Mouse (Mus musculus) Patski (cell line): ENCODE measurements at regions not wholly inside any gene's neighbourhood (a gene's known extent, or its start where the extent isn't known, plus 50 kb on each side); places are given as distances from the start of the nearest gene placed in this dataset.
A peak's percentile ranks its signal among the peaks of the same experiment; 100 is the strongest.

Experiments used
- ATAC-seq: fragments of 100-300 bp; one replicate; pipeline ENCODE4 v1.8.0; 2021
- CTCF ChIA-PET: fragments of 350-600 bp; sonication (Branson Sonifier 250); formaldehyde crosslinking; loops from one replicate; lab custom pipeline; 2022; ENCODE audit warnings: inconsistent platforms; lab: Charles Lee
- POLR2A ChIA-PET: fragments of 350-600 bp; sonication (Branson Sonifier 250); formaldehyde crosslinking; loops from one replicate; lab custom pipeline; 2022; ENCODE audit warnings: antibody characterized with exemption, inconsistent platforms; lab: Charles Lee
- DNase-seq: peaks from one replicate; pipeline ENCODE4 v3.0.0-alpha.2; 2011; ENCODE audit warnings: low read depth, low spot score
- H3K27me3 ChIP-seq: fragments of 371-371 bp; one replicate; pipeline ENCODE4 v1.5.1; 2021
- CTCF ChIP-seq: fragments of 100-300 bp; IDR thresholded peaks from one replicate; pipeline ENCODE4 v1.5.1; 2021
- in situ Hi-C: fragments of 300-500 bp; cut with MboI; formaldehyde crosslinking; loops from 3 replicates; pipeline ENCODE4 v1.11.1; 2018; ENCODE audit warnings: low pct_unique_long_range_greater_than_20kb, mixed read lengths

DNA sequence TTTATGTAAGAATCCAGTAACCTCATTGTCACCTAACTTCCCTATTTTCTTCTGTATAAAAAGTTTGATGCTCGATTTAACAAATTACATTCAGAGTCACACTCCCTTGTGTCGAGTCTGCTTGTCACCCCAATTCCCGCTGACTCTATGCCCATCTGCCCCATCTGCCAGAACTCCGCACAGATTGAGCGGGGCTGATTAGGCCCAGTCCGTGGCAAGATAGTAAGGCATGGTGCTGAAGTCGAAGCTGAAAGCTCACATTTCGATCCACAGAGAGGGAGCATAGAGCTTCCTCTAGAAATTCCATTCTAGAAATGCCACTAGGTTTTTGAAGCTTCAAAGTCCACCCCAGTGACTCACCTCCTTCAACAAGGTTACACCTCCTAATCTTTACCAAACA is 210.7 kb upstream of the Akirin2 start:
- H3K27me3 ChIP-seq: no peaks in the 10 kb centered on the region
- DNase-seq (no peak), ATAC-seq (no peak)
- TF ChIP-seq CTCF: no peak
- in situ Hi-C loops: no loop called here
- ChIA-PET POLR2A (interaction anchor here (1.3 kb wide), 1 partner anchor 10 kb away, joined by 5 read pairs; no protein-coding TSS in a partner anchor), CTCF (no interaction called here)

DNA sequence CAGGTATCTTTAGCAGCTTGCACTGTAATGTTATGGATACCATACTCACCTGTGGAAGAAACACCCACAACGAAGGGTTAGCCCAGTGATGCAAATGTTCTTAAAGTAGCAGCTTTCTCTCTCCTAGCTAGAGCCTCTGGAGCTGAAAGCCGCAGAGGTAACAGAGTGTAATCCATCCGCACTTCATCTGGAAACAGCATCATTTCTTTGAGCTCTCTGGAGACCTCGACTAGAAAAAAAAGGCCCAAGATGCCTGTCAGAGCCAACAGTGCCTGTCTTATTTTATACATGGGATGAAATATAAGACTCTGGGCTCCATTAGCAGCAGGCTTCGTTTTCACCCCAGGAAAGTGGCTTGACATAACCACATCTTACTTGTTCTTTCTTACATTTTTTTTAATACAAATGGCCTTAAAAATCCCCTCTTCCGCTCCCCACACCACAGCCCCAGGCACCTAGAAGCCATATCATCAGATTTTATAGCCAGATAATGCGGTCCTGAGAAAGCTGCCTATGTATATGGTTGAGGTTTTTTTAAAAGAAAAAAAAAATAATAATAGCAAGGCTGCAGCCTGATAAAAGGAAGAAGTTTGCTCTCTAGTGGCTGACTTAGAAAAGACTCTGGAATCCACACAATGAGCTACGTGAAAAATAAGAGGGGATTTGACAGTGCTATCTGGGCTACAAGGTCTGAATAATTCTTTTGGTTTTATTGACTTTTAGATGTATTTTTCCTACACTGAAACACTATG is 179.3 kb upstream of the Akirin2 start:
- H3K27me3 ChIP-seq: no peaks in the 10 kb centered on the region
- ChIA-PET CTCF (interaction anchor here (1.4 kb wide), 1 partner anchor 152 kb away, joined by 3 read pairs; no protein-coding TSS in a partner anchor), POLR2A (no interaction called here)
- no peak for TF ChIP-seq CTCF
- in situ Hi-C loops: no loop called here
- no peak for DNase-seq
- ATAC-seq: no peak

- no peak for DNase-seq
- in situ Hi-C loops: no loop called here
- no peak for TF ChIP-seq CTCF
- CTCF ChIA-PET: no interaction called here
- no peaks in the 10 kb centered on the region for H3K27me3 ChIP-seq
- POLR2A ChIA-PET: no interaction called here
- ATAC-seq: no peak
Measured at GRCm38 (mm10) chr4:34386338-34386967, 164.3 kb upstream of the Akirin2 start.

DNA sequence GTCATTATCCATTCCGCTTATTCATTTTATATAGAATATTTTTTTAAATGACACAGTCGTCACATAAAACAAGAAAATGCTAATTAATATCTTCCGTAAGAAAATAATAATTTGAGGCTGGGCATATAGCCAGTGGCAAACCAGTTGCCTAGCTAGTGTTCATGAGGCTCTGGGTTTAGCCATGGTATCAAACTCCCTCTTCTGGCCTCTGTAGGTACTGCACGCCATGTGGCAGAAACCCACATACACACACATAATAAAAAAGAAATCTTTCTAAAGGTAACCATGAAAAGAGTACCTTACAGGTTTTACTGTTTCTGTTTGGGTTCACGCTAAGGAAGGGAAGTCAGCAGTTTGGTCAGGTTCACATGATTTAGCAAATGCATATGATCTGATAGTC is 159.2 kb upstream of the Akirin2 start:
- in situ Hi-C loops: no loop called here
- CTCF ChIA-PET: interaction anchor here (1.6 kb wide), 1 partner anchor 12 kb away, joined by 5 read pairs; no protein-coding TSS in a partner anchor

DNA sequence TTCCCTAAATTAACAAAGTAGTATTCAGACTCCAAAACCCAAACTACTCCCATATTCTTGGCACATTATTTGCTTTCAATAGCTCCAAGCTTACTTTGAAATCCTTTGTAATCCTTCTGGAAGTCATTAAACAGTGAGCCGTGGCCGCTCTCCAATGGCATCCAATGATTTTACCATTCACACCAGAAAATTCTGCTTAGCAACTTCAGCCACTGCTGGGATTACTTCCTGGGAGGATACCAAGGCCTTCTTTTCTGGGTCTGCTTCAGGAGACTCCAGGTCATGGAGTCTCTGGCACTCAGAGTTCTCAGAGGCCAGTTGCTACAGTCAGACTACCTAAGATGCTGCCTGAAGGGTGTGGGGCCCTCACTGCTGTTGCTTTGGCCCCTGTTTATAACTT is 147.7 kb upstream of the Akirin2 start:
- no peak for DNase-seq
- POLR2A ChIA-PET: no interaction called here

More for the DNA sequence above, 159.2 kb upstream of the Akirin2 start:
- TF ChIP-seq CTCF: peak; percentile 41
- no peak for DNase-seq
- H3K27me3 ChIP-seq: no peaks in the 10 kb centered on the region
- POLR2A ChIA-PET: no interaction called here
- no peak for ATAC-seq

DNA sequence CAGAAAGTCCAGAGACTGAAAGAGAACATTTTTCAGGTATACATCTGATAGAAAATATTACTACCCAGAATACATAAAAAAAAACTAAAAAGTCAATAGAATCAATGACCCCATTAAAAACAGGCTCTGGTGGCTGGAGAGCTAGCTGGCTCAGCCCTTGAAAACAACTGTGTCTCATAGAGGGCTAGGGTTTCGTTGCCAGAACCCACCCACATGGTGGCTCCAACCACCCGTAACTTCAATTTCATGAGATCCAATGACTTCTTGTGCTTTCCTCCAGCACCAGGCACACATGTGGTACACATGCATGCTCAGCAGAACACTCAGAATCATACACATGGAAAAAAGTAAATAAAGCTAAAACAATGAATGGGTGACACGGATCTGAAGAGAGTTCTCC is 143.6 kb upstream of the Akirin2 start:
- ChIA-PET CTCF (no interaction called here), POLR2A (no interaction called here)
- TF ChIP-seq CTCF: no peak
- DNase-seq: no peak
- in situ Hi-C loops: no loop called here
- no peak for ATAC-seq
- no peaks in the 10 kb centered on the region for H3K27me3 ChIP-seq

More for the DNA sequence above, 147.7 kb upstream of the Akirin2 start:
- TF ChIP-seq CTCF: no peak
- H3K27me3 ChIP-seq: no peaks in the 10 kb centered on the region
- CTCF ChIA-PET: interaction anchor here (1.2 to 1.3 kb wide), 2 partner anchors 13 to 151 kb away, joined by 4 to 5 read pairs; no protein-coding TSS in a partner anchor
- in situ Hi-C loops: no loop called here
- ATAC-seq: no peak

DNA sequence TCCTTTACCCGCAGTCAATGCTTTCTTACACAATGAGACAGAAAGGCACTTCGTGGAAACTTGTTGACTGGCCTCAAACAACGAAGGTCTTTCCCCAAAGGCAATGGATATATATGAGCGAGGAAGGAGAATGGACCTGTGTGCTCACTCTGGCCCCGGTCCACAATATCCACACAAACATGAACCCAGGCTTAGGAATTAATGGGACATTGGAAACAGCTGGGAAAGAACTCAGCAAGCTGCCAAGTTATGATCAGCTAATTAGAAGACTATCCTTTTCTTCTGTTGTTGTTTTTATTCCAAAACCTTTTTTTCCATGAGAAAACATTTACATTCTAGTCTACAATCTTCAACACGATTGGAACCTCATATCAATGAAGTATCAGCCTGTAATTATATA is 129.8 kb upstream of the Akirin2 start:
- ChIA-PET CTCF (no interaction called here), POLR2A (interaction anchor here (0.6 kb wide), 1 partner anchor 34 kb away, joined by 3 read pairs; no protein-coding TSS in a partner anchor)
- H3K27me3 ChIP-seq: no peaks in the 10 kb centered on the region
- no peak for ATAC-seq
- in situ Hi-C loops: loop anchor here (5.0 kb wide), 1 partner anchor 46 kb away; no protein-coding TSS in a partner anchor
- TF ChIP-seq CTCF: no peak
- no peak for DNase-seq

- H3K27me3 ChIP-seq: no peaks in the 10 kb centered on the region
- ATAC-seq: no peak
- CTCF ChIA-PET: no interaction called here
- no peak for DNase-seq
- no peak for TF ChIP-seq CTCF
- in situ Hi-C loops: loop anchor here (5.0 kb wide), 1 partner anchor 43 kb away; no protein-coding TSS in a partner anchor
- POLR2A ChIA-PET: no interaction called here
Measured at GRCm38 (mm10) chr4:34424131-34424646, 126.5 kb upstream of the Akirin2 start.

- in situ Hi-C loops: no loop called here
- ChIA-PET POLR2A (no interaction called here), CTCF (no interaction called here)
- no peaks in the 10 kb centered on the region for H3K27me3 ChIP-seq
- ATAC-seq (no peak), DNase-seq (no peak)
- TF ChIP-seq CTCF: no peak
Measured at GRCm38 (mm10) chr4:34429003-34429402, 121.7 kb upstream of the Akirin2 start.

- ATAC-seq: no peak
- no peaks in the 10 kb centered on the region for H3K27me3 ChIP-seq
- POLR2A ChIA-PET: no interaction called here
- CTCF ChIA-PET: no interaction called here
- DNase-seq: no peak
- TF ChIP-seq CTCF: no peak
- in situ Hi-C loops: no loop called here
Measured at GRCm38 (mm10) chr4:34429456-34430235, 121.1 kb upstream of the Akirin2 start.
